Mouse (Mus musculus): Measurements from ENCODE around the gene Stoml2.
A peak's percentile ranks its signal among the peaks of the same experiment; 100 is the strongest.

Stoml2 gene

GRCm38 (mm10) chr4:43031237-43031995 is at the start of gene Stoml2:
Gene Stoml2 (minus strand): TSS chr4:43031710.
- DNase-seq (ENCODE audit: low spot score in 2 of 2): peak; percentile 91 to 95

- DNase-seq (ENCODE audit: low spot score in 2 of 2): no peak
These were observed 46.7 kb upstream of the Stoml2 start for GRCm38 (mm10) chr4:43078071-43078718.

GRCm38 (mm10) chr4:43074923-43075322 is 43.4 kb upstream of the Stoml2 start:
- DNase-seq (ENCODE audit: low spot score in 2 of 2): no peak

DNA sequence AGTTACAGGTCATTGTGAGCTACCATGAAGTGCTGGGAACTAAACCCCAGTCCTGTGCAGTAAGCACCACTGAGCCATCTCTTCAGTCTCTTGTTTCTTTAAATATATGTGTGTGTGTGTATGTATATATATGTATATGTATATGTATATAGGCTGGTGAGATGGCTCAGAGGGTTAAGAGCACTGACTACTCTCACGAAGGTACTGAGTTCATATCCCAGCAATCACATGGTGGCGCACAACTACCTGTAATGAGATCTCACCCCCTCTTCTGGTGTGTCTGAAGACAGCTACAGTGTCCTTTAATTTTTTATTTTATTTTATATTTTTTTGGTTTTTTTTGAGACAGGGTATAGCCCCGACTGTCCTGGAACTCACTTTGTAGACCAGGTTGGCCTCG is 34.0 kb upstream of the Stoml2 start:
- no peak for DNase-seq (ENCODE audit: low spot score in 2 of 2)

GRCm38 (mm10) chr4:43060286-43060685 is 28.8 kb upstream of the Stoml2 start:
- no peak for DNase-seq (ENCODE audit: low spot score in 2 of 2)

DNA sequence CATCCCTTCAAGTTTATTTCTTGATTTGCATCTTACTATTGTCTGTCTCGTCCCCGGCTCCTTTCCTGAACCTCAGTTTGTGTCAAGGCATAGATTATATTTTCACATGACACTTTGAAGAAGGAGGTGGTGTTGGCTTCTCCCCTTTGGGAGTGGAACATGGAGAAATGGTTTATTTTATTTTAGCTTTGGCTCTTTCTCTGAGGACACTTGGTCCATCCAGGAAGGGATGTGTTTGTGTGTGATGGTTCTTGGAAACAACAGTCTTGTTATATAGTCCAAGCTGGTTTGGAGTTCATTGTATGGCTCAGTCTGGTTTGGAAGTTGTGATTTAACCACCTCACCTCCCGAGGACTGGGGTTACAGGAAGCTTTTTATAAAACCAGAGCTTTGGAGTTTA is 28.2 kb upstream of the Stoml2 start:
- DNase-seq (ENCODE audit: low spot score in 2 of 2): no peak

DNA sequence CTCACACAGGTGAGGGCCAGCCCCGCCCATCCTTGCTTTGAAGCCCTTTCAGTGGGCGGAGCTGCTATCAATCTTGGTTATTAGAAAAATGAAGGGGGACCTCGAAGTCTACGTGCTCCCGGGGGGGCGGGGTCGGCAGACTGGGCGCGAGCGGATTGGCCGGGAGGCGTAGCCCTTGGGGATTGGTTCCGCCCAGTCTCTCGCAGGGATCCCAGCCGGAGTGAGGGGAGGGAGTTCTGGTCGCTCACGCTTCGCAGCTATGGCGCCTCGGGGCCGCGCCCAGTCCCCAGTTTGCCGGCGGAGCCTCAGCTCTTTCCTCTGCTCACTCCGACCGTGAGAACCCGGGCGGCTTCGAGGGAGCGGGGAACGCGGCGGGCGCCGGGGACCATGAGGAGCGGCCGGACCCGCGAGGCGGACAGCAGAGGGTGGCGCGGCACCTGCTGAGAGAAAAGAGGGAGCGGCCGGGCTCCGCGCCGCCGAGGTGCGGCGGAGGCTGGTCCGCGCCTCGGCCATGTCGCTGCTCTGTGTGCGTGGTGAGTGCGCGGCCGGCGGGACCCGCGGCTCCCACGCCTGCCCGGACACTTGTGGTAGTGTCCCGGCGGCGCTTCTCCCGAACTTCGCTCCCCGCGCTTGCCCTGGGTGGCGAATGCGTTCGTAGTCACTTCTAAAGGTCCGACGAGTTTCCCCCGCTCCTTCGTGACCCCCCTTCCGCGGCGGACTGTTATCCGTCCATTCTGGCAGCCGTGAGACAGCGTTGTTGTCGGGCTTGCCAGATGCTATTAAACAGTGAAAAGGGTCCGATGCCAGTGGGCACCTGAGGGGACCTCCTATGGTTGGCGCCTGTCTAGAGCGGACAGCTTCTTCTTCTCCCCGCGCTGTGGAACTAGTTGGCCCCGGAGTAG is 27.5 kb upstream of the Stoml2 start, which contains the start of gene Unc13b:
Gene Unc13b, plus strand, starts transcription at position 201 of the 902 bp plus-strand sequence.
- peak; percentile 83 to 86 for DNase-seq (ENCODE audit: low spot score in 2 of 2)

- DNase-seq (ENCODE audit: low spot score in 2 of 2): no peak
These were observed 26.9 kb upstream of the Stoml2 start for GRCm38 (mm10) chr4:43058392-43058752.

- DNase-seq (ENCODE audit: low spot score in 2 of 2): no peak
These were observed 26.1 kb upstream of the Stoml2 start for GRCm38 (mm10) chr4:43057654-43058053.

GRCm38 (mm10) chr4:43052627-43053026 is 21.1 kb upstream of the Stoml2 start:
- DNase-seq (ENCODE audit: low spot score in 2 of 2): peak in 1 of 2 experiments; percentile 47

DNA sequence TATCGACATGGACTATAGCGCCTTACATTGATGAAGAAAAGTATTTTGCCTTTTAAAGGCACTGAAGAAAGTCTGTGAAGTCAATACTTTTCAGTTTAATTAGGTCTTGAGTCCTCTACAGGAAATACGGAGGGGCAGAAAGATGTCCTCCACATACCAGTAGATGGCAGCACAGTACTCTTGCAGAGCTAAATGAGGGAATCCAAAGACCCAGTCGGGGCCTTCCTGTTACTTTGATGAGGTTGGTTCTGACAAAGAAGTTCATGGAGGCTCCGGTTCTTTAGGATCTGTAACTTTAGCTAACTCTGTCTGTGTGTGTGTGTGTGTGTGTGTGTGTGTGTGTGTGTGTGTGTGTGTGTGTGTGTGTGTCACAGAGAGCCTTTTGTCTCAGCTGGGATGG is 15.7 kb upstream of the Stoml2 start:
- peak in 1 of 2 experiments; percentile 83 for DNase-seq (ENCODE audit: low spot score in 2 of 2)

DNA sequence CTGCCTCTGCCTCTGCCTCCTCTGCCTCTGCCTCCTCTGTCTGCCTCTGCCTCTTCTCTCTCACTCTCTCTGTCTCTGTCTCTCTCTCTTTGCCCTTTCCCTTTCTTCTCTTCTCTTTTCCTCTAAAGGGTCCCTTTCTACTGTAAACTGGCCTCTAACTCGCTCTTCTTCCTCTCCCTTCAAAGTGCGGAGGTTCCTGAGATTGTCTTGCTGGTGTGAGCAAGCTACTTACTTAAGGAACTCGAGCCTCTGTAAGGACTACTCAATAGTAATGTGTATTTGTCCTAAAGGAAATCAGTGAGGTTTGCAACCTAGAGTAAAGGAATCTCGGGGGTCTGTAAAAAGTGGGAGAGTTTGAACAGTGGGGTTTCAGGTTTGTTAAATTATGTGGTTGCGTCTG is 15.1 kb upstream of the Stoml2 start:
- DNase-seq (ENCODE audit: low spot score in 2 of 2): no peak

DNA sequence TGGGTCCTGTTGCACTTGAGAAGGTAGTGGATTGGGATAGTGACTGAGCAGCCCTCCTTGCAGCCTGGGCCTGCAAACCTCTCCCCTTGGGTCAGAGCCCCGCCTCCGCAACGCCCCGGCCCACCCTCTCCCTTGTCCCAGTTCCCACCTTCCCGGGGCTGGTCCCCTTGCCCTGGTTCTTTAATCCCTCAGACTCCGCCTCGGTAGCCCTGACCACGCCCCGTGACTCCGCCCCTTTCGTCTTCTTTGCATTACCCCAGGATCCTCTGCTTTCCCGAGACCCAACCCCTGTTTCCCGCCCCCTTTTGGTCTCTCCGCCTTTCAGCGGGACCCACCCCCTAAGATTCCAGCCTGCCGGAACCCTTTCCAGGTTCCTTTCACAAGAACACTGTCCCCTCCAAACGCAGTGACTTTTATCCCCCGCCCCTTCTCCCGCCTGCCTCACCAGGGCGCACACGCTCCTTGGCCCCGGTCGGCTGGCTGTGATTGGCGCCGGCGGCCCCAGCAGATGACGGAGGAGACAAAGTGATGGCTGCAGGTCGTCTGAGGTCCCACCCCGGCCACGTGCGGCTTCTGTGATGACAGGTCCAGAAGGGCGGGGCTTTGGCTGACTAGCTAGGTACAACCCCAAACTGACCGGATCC is 14.3 kb upstream of the Stoml2 start, which contains the start of gene Fam214b:
Gene Fam214b, minus strand, starts transcription at position 562 of the 644 bp plus-strand sequence.
- peak; percentile 91 to 94 for DNase-seq (ENCODE audit: low spot score in 2 of 2)

- DNase-seq (ENCODE audit: low spot score in 2 of 2): no peak
These were observed 13.8 kb upstream of the Stoml2 start for GRCm38 (mm10) chr4:43045285-43045658.

- no peak for DNase-seq (ENCODE audit: low spot score in 2 of 2)
These were observed 13.2 kb upstream of the Stoml2 start for GRCm38 (mm10) chr4:43044673-43045072.

GRCm38 (mm10) chr4:43043644-43044357 is 12.3 kb upstream of the Stoml2 start:
- DNase-seq (ENCODE audit: low spot score in 2 of 2): peak; percentile 59 to 62

GRCm38 (mm10) chr4:43040881-43041547 is 9.5 kb upstream of the Stoml2 start:
- DNase-seq (ENCODE audit: low spot score in 2 of 2): no peak

DNA sequence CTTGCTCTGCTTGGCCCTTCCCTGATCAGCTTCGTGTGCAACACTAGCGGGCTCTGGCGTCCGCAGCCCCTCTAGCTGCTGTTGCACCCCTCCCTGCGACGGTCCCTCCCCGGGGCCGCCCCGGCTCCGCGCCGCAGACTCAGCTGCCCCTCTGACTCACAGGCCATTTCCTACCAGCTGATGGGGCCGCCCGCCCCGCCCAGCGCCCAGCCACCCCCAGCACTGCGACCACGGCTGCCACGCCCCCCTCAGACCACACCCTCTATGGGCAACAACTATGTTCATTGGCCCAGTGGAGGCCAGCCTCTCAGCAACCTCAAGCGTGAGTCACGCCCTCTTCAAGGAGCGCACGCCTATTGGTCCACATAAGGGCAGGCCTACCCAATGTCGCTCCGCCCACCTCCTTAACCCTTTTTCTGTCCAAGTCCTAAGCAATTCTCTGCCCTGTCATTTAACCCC is 8.6 kb upstream of the Stoml2 start:
- DNase-seq (ENCODE audit: low spot score in 2 of 2): peak; percentile 89 to 95

DNA sequence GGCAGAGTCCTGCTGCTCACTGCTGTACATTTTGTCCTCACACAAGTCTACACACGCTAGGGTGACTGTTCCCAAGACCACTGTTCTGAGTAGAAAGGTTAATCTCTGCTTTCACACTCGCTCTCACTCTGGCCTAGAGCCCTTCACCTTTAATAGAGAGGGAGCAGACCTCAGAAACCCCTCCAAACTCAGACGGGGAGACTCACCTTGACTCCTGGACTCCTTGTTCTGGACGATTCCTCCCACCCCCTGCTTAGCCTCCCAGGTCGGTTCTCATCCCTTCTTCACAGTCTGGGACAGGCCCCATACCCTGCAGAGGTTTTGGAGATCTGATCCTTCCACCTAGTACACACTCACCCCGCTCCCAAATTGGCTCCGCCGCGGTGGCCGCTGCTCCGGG is 8.1 kb upstream of the Stoml2 start:
- no peak for DNase-seq (ENCODE audit: low spot score in 2 of 2)

All from frontal cortex, postnatal 36 days (tissue).